Mouse (Mus musculus): Measurements from ENCODE around the gene Rbp1.

DNA sequence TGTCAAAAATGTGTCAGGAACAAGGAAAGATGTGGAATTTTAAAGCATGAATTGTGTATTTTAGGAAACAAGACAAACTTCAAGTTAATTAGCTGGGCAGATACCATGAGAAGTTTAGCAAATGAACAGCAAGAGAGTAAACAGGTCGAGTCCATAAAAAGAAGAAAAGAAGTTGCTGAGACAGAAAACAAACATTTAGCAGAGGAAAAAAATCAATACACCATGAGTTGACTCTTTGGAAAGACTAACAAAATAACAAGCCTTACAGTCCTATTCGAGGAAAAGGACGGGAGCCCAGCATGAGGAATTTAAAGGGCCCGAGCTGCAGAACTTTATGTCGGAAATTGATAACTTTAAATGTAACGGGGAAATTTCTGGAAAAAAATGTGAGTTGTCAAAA lies 25.6 kb upstream of the Rbp1 start:
- no peak for TF ChIP-seq CTCF (IDR thresholded peaks at IDR 0.05; ENCODE audit: low read depth)
- no peak for TF ChIP-seq EP300 (optimal IDR thresholded peaks at IDR 0.05)

Data from stomach, postnatal 0 days (tissue).